Mouse (Mus musculus): ENCODE measurements at regions not wholly inside any gene's neighbourhood (a gene's known extent, or its start where the extent isn't known, plus 50 kb on each side); places are given as distances from the start of the nearest gene placed in this dataset.

DNA sequence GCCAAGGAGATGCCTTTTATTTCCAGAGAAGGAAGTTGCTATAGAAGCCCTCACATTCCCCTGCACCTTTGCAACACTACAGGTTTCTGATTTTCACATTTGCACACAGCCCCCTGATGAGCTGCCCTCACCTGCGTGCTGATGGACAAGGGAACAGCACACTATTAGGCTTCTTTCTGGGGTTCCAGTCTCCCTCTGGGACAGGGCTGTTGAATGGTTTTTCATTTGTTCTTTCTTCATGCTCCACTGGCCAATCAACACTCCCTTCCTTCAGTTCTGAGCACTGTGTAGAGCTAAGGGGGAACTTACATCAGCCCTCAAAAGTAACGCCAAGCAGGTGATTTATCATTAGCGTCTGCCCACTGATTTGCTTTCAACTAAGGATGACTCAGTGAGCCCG lies 173.7 kb downstream of the Grb14 start:
- TF ChIP-seq MAFK (IDR thresholded peaks at IDR 0.05; ENCODE audit: insufficient read depth, low read depth, low read length), result no peak
- no peak for TF ChIP-seq HCFC1 (IDR thresholded peaks at IDR 0.05; ENCODE audit: borderline replicate concordance, insufficient read depth, low read length)
- no peak for TF ChIP-seq ZC3H11A (IDR thresholded peaks at IDR 0.05; ENCODE audit: borderline replicate concordance, low read depth, low read length)
